In genomic region chr3:144109769-144110168, GRCm38 (mm10) we compare ENCODE assay signal across 1 mouse cellular context.
A peak's percentile ranks its signal among the peaks of the same experiment; 100 is the strongest.
TF ChIP-seq lines count a peak whose summit lies in the region.

No protein-coding gene starts in this region.

TF ChIP-seq in CH12.LX, 34 proteins besides CTCF, POLR2A, EP300 and RAD21 (continued from another document):
- TF ChIP-seq E2F4 (IDR thresholded peaks at IDR 0.05; ENCODE audit: insufficient replicate concordance, low read depth, low read length) = no peak
- TF ChIP-seq USF2 (conservative IDR thresholded peaks at IDR 0.05; ENCODE audit: low read depth, low read length) = no peak
- TF ChIP-seq ETS1 (conservative IDR thresholded peaks at IDR 0.05; ENCODE audit: low read depth, low read length) = peak; percentile 84
- TF ChIP-seq TCF12 (IDR thresholded peaks at IDR 0.05; ENCODE audit: low read depth, low read length) = peak; percentile 90
- TF ChIP-seq UBTF (IDR thresholded peaks at IDR 0.05; ENCODE audit: low read depth, low read length) = no peak
- 0 out of 2 replicates have a peak, but pooled peaks have one; percentile 10 for TF ChIP-seq ZC3H11A (IDR thresholded peaks at IDR 0.05; ENCODE audit: low read depth, low read length)
- TF ChIP-seq SMC3 (IDR thresholded peaks at IDR 0.05; ENCODE audit: low read depth, low read length) = peak; percentile 77
- TF ChIP-seq NRF1 (IDR thresholded peaks at IDR 0.05; ENCODE audit: low read depth, low read length) = no peak
